ENCODE assay signal across 26 mouse cellular contexts in the genomic region with DNA sequence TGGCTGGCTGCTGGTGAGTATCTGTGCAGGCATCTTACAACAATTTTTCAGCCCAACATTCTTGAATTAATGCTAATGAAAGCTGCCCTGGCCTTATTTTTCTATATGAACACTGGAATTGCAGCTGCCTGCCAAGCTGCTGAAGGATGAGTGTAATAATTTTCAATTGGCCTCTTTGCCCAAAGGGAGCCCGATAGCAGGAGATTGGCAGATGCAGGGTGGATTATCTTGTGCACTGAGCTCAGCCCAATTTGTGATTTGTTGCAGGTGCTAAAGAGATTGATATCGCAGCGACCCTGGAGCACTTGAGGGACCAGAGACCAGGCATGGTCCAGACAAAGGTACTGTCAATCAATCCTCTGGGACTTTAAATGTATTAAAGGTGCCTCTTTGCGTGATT.
A peak's percentile ranks its signal among the peaks of the same experiment; 100 is the strongest.
DNase-seq lines count a peak whose midpoint lies in the region; ATAC-seq and TF ChIP-seq lines count a peak whose summit lies in the region.
"Had no signal": no experiment of that assay in that cellular context is flagged by ENCODE, and none has a peak within 500 bp of the region (broad histone marks: within the 10 kb centered on the region; RNA-seq: fewer than 3 reads in every experiment).

No protein-coding gene starts in this region.

- peaks cover 19% of the 10 kb centered on the region for H3K36me3 ChIP-seq in forebrain, embryonic 13.5 days (ENCODE audit: poor library complexity, severe bottlenecking)
- H3K36me3 ChIP-seq in forebrain, embryonic 10.5 days (replicated peaks): peaks cover 85% of the 10 kb centered on the region
- peaks cover 87% of the 10 kb centered on the region for H3K36me3 ChIP-seq in hindbrain, embryonic 10.5 days
- H3K36me3 ChIP-seq in hindbrain, postnatal 0 days (ENCODE audit: insufficient read depth, low read length): no peaks in the 10 kb centered on the region
- peaks cover 7% of the 10 kb centered on the region; the same call in 1 of the 2 replicates for H3K36me3 ChIP-seq in midbrain, embryonic 16.5 days (ENCODE audit: control insufficient read depth, insufficient read depth, low read length)
- H3K36me3 ChIP-seq: G1E; heart, embryonic 12.5 days; limb, embryonic 13.5 days; liver, embryonic 13.5 days; lung, embryonic 15.5 days; stomach, embryonic 15.5 days had no signal

- no peaks in the 10 kb centered on the region for H3K9me3 ChIP-seq in forebrain, embryonic 13.5 days (replicated peaks)
- H3K9me3 ChIP-seq in forebrain, embryonic 10.5 days: no peaks in the 10 kb centered on the region
- H3K9me3 ChIP-seq in hindbrain, embryonic 10.5 days: no peaks in the 10 kb centered on the region
- H3K9me3 ChIP-seq in hindbrain, postnatal 0 days (ENCODE audit: low read length): no peaks in the 10 kb centered on the region
- H3K9me3 ChIP-seq in midbrain, embryonic 16.5 days (replicated peaks; ENCODE audit: control insufficient read depth, low read length, poor library complexity, severe bottlenecking): no peaks in the 10 kb centered on the region
- H3K9me3 ChIP-seq: heart, embryonic 12.5 days; limb, embryonic 13.5 days; liver, embryonic 13.5 days; lung, embryonic 15.5 days; stomach, embryonic 15.5 days had no signal

- H3K27me3 ChIP-seq in forebrain, embryonic 13.5 days: no peaks in the 10 kb centered on the region
- no peaks in the 10 kb centered on the region for H3K27me3 ChIP-seq in forebrain, embryonic 10.5 days (ENCODE audit: poor library complexity, severe bottlenecking)
- no peaks in the 10 kb centered on the region for H3K27me3 ChIP-seq in hindbrain, embryonic 10.5 days (ENCODE audit: insufficient read depth, poor library complexity, severe bottlenecking)
- no peaks in the 10 kb centered on the region for H3K27me3 ChIP-seq in hindbrain, postnatal 0 days (ENCODE audit: insufficient read depth, low read length)
- H3K27me3 ChIP-seq in midbrain, embryonic 16.5 days (ENCODE audit: control insufficient read depth, insufficient read depth, low read depth, low read length): no peaks in the 10 kb centered on the region
- H3K27me3 ChIP-seq: limb, embryonic 13.5 days; liver, embryonic 13.5 days; lung, embryonic 15.5 days; stomach, embryonic 15.5 days had no signal

- TF ChIP-seq CTCF in hindbrain, postnatal 0 days (IDR thresholded peaks at IDR 0.05; ENCODE audit: low read depth): no peak

- no peak overlapping the region for H3K4me3 ChIP-seq in forebrain, embryonic 13.5 days
- H3K4me3 ChIP-seq in forebrain, embryonic 10.5 days: no peak overlapping the region
- H3K4me3 ChIP-seq in hindbrain, embryonic 10.5 days: no peak overlapping the region
- H3K4me3 ChIP-seq in hindbrain, postnatal 0 days (ENCODE audit: low read length): no peak overlapping the region
- H3K4me3 ChIP-seq in midbrain, embryonic 16.5 days (ENCODE audit: low read depth, low read length): no peak overlapping the region
- H3K4me3 ChIP-seq: heart, embryonic 12.5 days; limb, embryonic 13.5 days; liver, embryonic 13.5 days; lung, embryonic 15.5 days; stomach, embryonic 15.5 days had no signal

- H3K27ac ChIP-seq in forebrain, embryonic 13.5 days: peak overlapping the region; percentile 76
- H3K27ac ChIP-seq in forebrain, embryonic 10.5 days: no peak overlapping the region
- 0 out of 2 replicates have a peak overlapping the region, but pooled peaks have one; percentile 16 for H3K27ac ChIP-seq in hindbrain, embryonic 10.5 days
- no peak overlapping the region for H3K27ac ChIP-seq in hindbrain, postnatal 0 days
- peak overlapping the region; percentile 67 for H3K27ac ChIP-seq in midbrain, embryonic 16.5 days (ENCODE audit: low read length)
- H3K27ac ChIP-seq: limb, embryonic 13.5 days; liver, embryonic 13.5 days; lung, embryonic 15.5 days; macrophage; stomach, embryonic 15.5 days had no signal

- no peak for DNase-seq in forebrain, embryonic 10.5 days (ENCODE audit: extremely low spot score, low spot score)
- DNase-seq in hindbrain, embryonic 10.5 days (ENCODE audit: low spot score): no peak
- DNase-seq in hindbrain, postnatal 0 days (ENCODE audit: low spot score): peak; percentile 38
- DNase-seq in spleen, adult 12 weeks (ENCODE audit: low spot score): no peak
- no peak for DNase-seq in gastrocnemius, adult 8-10 months (ENCODE audit: low spot score in 2 of 2)
- no peak for DNase-seq in layer of hippocampus, adult 9-11 months
- DNase-seq: adrenal gland, postnatal 10 days; cerebellum, adult 11 months; cerebellum, postnatal 10 days; heart, postnatal 14 days; kidney, adult 2 months; kidney, postnatal 10 days; liver, embryonic 13.5 days; right cerebral cortex, postnatal 25 days; thymus, adult 18-20 months; thymus, postnatal 4 days had no signal

- H3K4me2 ChIP-seq in forebrain, embryonic 13.5 days: no peak overlapping the region
- no peak overlapping the region for H3K4me2 ChIP-seq in hindbrain, postnatal 0 days (ENCODE audit: low read depth, low read length)
- H3K4me2 ChIP-seq in midbrain, embryonic 16.5 days (ENCODE audit: low read length): no peak overlapping the region
- H3K4me2 ChIP-seq: heart, embryonic 12.5 days; limb, embryonic 13.5 days; liver, embryonic 13.5 days; lung, embryonic 15.5 days; stomach, embryonic 15.5 days had no signal

- ATAC-seq in forebrain, embryonic 13.5 days: no peak
- ATAC-seq in hindbrain, postnatal 0 days: no peak
- no peak for ATAC-seq in midbrain, embryonic 16.5 days
- ATAC-seq: activated CD4-positive, CD25-positive, alpha-beta regulatory T cell, adult 4 months; inflammation-experienced regulatory T-cells, adult 6 months had no signal

- no peak overlapping the region for H3K9ac ChIP-seq in forebrain, embryonic 13.5 days
- H3K9ac ChIP-seq in hindbrain, postnatal 0 days (replicated peaks; ENCODE audit: low read length): no peak overlapping the region
- peak overlapping the region; percentile 20; the same call in 1 of the 2 replicates for H3K9ac ChIP-seq in midbrain, embryonic 16.5 days (ENCODE audit: low read depth, low read length)
- H3K9ac ChIP-seq: heart, embryonic 12.5 days; limb, embryonic 13.5 days; liver, embryonic 13.5 days; lung, embryonic 15.5 days; stomach, embryonic 15.5 days had no signal

- H3K4me1 ChIP-seq in forebrain, embryonic 13.5 days: peaks cover 39% of the 10 kb centered on the region
- H3K4me1 ChIP-seq in forebrain, embryonic 10.5 days: peaks cover 30% of the 10 kb centered on the region
- H3K4me1 ChIP-seq in hindbrain, embryonic 10.5 days (replicated peaks): peaks cover 43% of the 10 kb centered on the region
- no peaks in the 10 kb centered on the region; the same call in 1 of the 2 replicates for H3K4me1 ChIP-seq in hindbrain, postnatal 0 days (ENCODE audit: insufficient read depth, low read length)
- peaks cover 40% of the 10 kb centered on the region for H3K4me1 ChIP-seq in midbrain, embryonic 16.5 days (ENCODE audit: control insufficient read depth, insufficient read depth, low read length)
- H3K4me1 ChIP-seq: heart, embryonic 12.5 days; lung, embryonic 15.5 days; stomach, embryonic 15.5 days had no signal

- 57% methylated on average over 4 of the region's 4 CpGs for WGBS in forebrain, embryonic 13.5 days
- 85% methylated on average over 4 of the region's 4 CpGs for WGBS in forebrain, embryonic 10.5 days
- 87% methylated on average over 4 of the region's 4 CpGs for WGBS in hindbrain, embryonic 10.5 days
- 35% methylated on average over 4 of the region's 4 CpGs for WGBS in hindbrain, postnatal 0 days
- WGBS in midbrain, embryonic 16.5 days: 29% methylated on average over 4 of the region's 4 CpGs

Comparison
In these comparisons a context has a peak if more than half of its experiments do, and no peak if none do; other contexts are left out.
1. H3K27ac ChIP-seq: peak in forebrain, embryonic 13.5 days (single experiment), hindbrain, embryonic 10.5 days (single experiment) and midbrain, embryonic 16.5 days (single experiment); none in forebrain, embryonic 10.5 days (single experiment) and hindbrain, postnatal 0 days (single experiment).